In the genomic region with DNA sequence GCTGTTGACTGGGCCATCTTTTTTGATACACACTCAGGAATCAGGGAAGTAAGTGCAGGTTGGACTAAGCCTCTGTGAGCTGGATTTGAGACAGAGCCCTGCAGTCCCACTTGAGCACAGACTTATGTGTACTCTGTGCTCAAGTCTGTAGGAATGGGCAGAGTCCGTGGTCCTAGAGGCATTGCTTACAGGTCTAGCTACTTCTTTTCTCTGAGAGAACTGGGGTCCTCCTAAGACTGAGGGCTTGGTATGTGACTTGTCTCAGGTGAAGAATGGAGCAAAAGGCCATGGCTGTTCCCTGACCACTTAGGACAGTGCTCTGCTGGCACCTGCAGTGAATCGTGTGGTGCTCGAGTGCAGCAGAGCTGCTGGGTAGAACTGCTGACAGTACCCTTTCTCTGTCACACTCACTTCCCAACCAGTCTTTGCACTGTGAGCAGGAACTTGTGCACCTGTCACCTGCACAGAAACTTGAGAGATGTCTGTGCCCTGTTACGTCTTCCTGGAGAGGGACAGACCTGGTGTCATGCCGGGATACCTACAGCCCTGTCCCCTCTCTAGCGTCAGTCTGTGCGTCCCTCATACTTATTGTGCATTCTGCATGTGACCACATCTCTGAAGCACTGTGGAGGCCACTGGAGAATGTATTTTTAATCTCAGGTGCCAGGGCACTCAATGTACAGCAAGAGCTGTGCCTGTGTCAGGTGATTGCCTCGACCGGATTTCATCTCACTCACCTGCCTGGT, we compare ENCODE assay signal across 12 mouse cellular contexts.
DNase-seq lines count a peak whose midpoint lies in the region; ATAC-seq lines count a peak whose summit lies in the region.
"Had no signal": no experiment of that assay in that cellular context is flagged by ENCODE, and none has a peak within 500 bp of the region (broad histone marks: within the 10 kb centered on the region; RNA-seq: fewer than 3 reads in every experiment).

No protein-coding gene starts in this region.

- H3K9ac ChIP-seq in kidney, embryonic 14.5 days (ENCODE audit: low read depth, low read length), result 0 out of 2 replicates have a peak overlapping the region, but pooled peaks have one; percentile 7
- peak overlapping the region; percentile 55 for H3K9ac ChIP-seq in hindbrain, embryonic 16.5 days (ENCODE audit: low read depth, low read length)
- peak overlapping the region; percentile 53 for H3K9ac ChIP-seq in neural tube, embryonic 13.5 days

- 48% methylated on average over 9 of the region's 9 CpGs for WGBS in kidney, embryonic 14.5 days
- WGBS in forebrain, embryonic 10.5 days, result 13% methylated on average over 9 of the region's 9 CpGs
- WGBS in hindbrain, embryonic 16.5 days, result 16% methylated on average over 9 of the region's 9 CpGs
- 13% methylated on average over 9 of the region's 9 CpGs for WGBS in neural tube, embryonic 13.5 days

- no peaks in the 10 kb centered on the region for H3K27me3 ChIP-seq in kidney, embryonic 14.5 days (ENCODE audit: control insufficient read depth, insufficient read depth, low read length)
- H3K27me3 ChIP-seq in forebrain, embryonic 10.5 days (ENCODE audit: poor library complexity, severe bottlenecking), result peaks cover 94% of the 10 kb centered on the region
- no peaks in the 10 kb centered on the region for H3K27me3 ChIP-seq in hindbrain, embryonic 16.5 days (replicated peaks; ENCODE audit: control insufficient read depth, insufficient read depth, low read length)
- no peaks in the 10 kb centered on the region for H3K27me3 ChIP-seq in neural tube, embryonic 13.5 days

- ATAC-seq in kidney, embryonic 14.5 days (ENCODE audit: low FRiP score, low TSS enrichment), result no peak
- peak; percentile 50 for ATAC-seq in hindbrain, embryonic 16.5 days
- ATAC-seq in neural tube, embryonic 13.5 days (ENCODE audit: low read depth), result peak; percentile 68

- no peak overlapping the region for H3K27ac ChIP-seq in kidney, embryonic 14.5 days (ENCODE audit: low read depth, low read length)
- peak overlapping the region; percentile 81 for H3K27ac ChIP-seq in forebrain, embryonic 10.5 days
- peak overlapping the region; percentile 84 for H3K27ac ChIP-seq in hindbrain, embryonic 16.5 days (ENCODE audit: low read depth, low read length)
- H3K27ac ChIP-seq in neural tube, embryonic 13.5 days (replicated peaks), result peak overlapping the region; percentile 84

- H3K4me1 ChIP-seq in kidney, embryonic 14.5 days (ENCODE audit: control insufficient read depth, insufficient read depth, low read length), result no peaks in the 10 kb centered on the region
- peaks cover 42% of the 10 kb centered on the region for H3K4me1 ChIP-seq in forebrain, embryonic 10.5 days
- peaks cover 25% of the 10 kb centered on the region for H3K4me1 ChIP-seq in hindbrain, embryonic 16.5 days (ENCODE audit: control insufficient read depth, insufficient read depth, low read depth, low read length)
- peaks cover 35% of the 10 kb centered on the region for H3K4me1 ChIP-seq in neural tube, embryonic 13.5 days (replicated peaks)

- H3K4me3 ChIP-seq in kidney, embryonic 14.5 days (ENCODE audit: low read length), result no peak overlapping the region
- H3K4me3 ChIP-seq in forebrain, embryonic 10.5 days, result peak overlapping the region; percentile 29
- no peak overlapping the region for H3K4me3 ChIP-seq in hindbrain, embryonic 16.5 days (ENCODE audit: low read length)
- H3K4me3 ChIP-seq in neural tube, embryonic 13.5 days, result no peak overlapping the region

- no peaks in the 10 kb centered on the region for H3K36me3 ChIP-seq in kidney, embryonic 14.5 days (ENCODE audit: control insufficient read depth, insufficient read depth, low read length)
- no peaks in the 10 kb centered on the region for H3K36me3 ChIP-seq in forebrain, embryonic 10.5 days (replicated peaks)
- H3K36me3 ChIP-seq in hindbrain, embryonic 16.5 days (ENCODE audit: control insufficient read depth, insufficient read depth, low read length), result no peaks in the 10 kb centered on the region
- H3K36me3 ChIP-seq in neural tube, embryonic 13.5 days, result no peaks in the 10 kb centered on the region

- no peak for DNase-seq in kidney, postnatal 14 days
- no peak for DNase-seq in forebrain, embryonic 10.5 days (ENCODE audit: extremely low spot score, low spot score)
- DNase-seq in layer of hippocampus, postnatal 10 days (ENCODE audit: low spot score in 2 of 2), result no peak
- no peak for DNase-seq in gastrocnemius, postnatal 25 days
- no peak for DNase-seq in kidney, postnatal 4 days
- DNase-seq: cerebellum, adult 11 months; lung, adult 2 months; right cerebral cortex, postnatal 25 days; thymus, adult 18-20 months had no signal

- no peak overlapping the region for H3K4me2 ChIP-seq in kidney, embryonic 14.5 days (replicated peaks; ENCODE audit: low read depth, low read length)
- H3K4me2 ChIP-seq in hindbrain, embryonic 16.5 days (ENCODE audit: low read length), result peak overlapping the region; percentile 3; the same call in 1 of the 2 replicates
- H3K4me2 ChIP-seq in neural tube, embryonic 13.5 days, result peak overlapping the region; percentile 11; the same call in 1 of the 2 replicates

- H3K9me3 ChIP-seq in kidney, embryonic 14.5 days (ENCODE audit: control insufficient read depth, low read length), result no peaks in the 10 kb centered on the region
- H3K9me3 ChIP-seq in forebrain, embryonic 10.5 days, result peaks cover 10% of the 10 kb centered on the region; the same call in 1 of the 2 replicates
- H3K9me3 ChIP-seq in hindbrain, embryonic 16.5 days (ENCODE audit: control insufficient read depth, low read length), result no peaks in the 10 kb centered on the region
- no peaks in the 10 kb centered on the region for H3K9me3 ChIP-seq in neural tube, embryonic 13.5 days
